Mouse (Mus musculus): ENCODE measurements around the gene Lsamp. TPM values are rescaled to one million over a fixed set of nuclear protein-coding genes. Genes with fewer than 3 reads are reported as not detected.

Lsamp gene
- polyA plus RNA-seq, 1 experiment from 2014 or later = 106 TPM

DNA sequence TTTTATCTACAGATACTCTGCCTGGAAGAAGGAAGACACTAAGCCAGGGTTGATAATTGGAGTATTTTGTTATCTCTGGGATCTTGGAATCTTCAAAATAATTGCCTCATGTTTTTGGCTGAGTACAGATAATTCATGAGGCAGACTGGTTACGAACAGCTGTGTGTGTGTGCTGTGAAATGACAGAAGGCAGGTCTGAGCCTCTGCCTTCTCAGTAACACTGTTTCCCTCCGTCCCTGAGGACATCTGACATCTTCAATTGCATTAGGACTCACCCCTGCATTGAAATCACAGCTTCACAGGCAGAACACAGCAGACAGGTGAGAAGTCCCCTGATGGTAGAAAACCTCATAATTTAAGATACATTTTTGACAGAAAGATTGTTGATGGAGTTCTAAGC is 323.5 kb downstream of the Lsamp start:
- Histone ChIP-seq H3K4me2 (ENCODE audit: low read length) (no peak overlapping the region), H3K4me3 (ENCODE audit: low read depth, low read length) (no peak overlapping the region), H3K36me3 (ENCODE audit: control insufficient read depth, insufficient read depth, low read length) (no peaks in the 10 kb centered on the region), H3K9me3 (replicated peaks; ENCODE audit: control insufficient read depth, low read length, poor library complexity, severe bottlenecking) (no peaks in the 10 kb centered on the region), H3K27me3 (ENCODE audit: control insufficient read depth, insufficient read depth, low read depth, low read length) (no peaks in the 10 kb centered on the region), H3K27ac (ENCODE audit: low read length) (peak overlapping the region; percentile 49; the same call in 1 of the 2 replicates), H3K4me1 (ENCODE audit: control insufficient read depth, insufficient read depth, low read length) (peaks cover 3% of the 10 kb centered on the region), H3K9ac (ENCODE audit: low read depth, low read length) (no peak overlapping the region)
- WGBS = 40% methylated on average over 2 of the region's 2 CpGs
- ATAC-seq = no peak

GRCm38 (mm10) chr16:40316199-40316598 is 332.0 kb downstream of the Lsamp start:
- no peak for ATAC-seq
- Histone ChIP-seq H3K36me3 (ENCODE audit: control insufficient read depth, insufficient read depth, low read length) (no peaks in the 10 kb centered on the region), H3K27ac (ENCODE audit: low read length) (no peak overlapping the region), H3K9me3 (replicated peaks; ENCODE audit: control insufficient read depth, low read length, poor library complexity, severe bottlenecking) (no peaks in the 10 kb centered on the region), H3K9ac (ENCODE audit: low read depth, low read length) (no peak overlapping the region), H3K4me3 (ENCODE audit: low read depth, low read length) (no peak overlapping the region), H3K27me3 (ENCODE audit: control insufficient read depth, insufficient read depth, low read depth, low read length) (no peaks in the 10 kb centered on the region), H3K4me1 (ENCODE audit: control insufficient read depth, insufficient read depth, low read length) (no peaks in the 10 kb centered on the region), H3K4me2 (ENCODE audit: low read length) (no peak overlapping the region)
- WGBS = 92% methylated on average over 2 of the region's 2 CpGs

- H3K27me3 ChIP-seq (ENCODE audit: control insufficient read depth, insufficient read depth, low read depth, low read length) = no peaks in the 10 kb centered on the region
Measured at GRCm38 (mm10) chr16:40324811-40325210, 340.6 kb downstream of the Lsamp start.

GRCm38 (mm10) chr16:40328249-40328820 is 344.2 kb downstream of the Lsamp start:
- H3K4me2 ChIP-seq (ENCODE audit: low read length) = no peak overlapping the region
- no peaks in the 10 kb centered on the region for H3K9me3 ChIP-seq (replicated peaks; ENCODE audit: control insufficient read depth, low read length, poor library complexity, severe bottlenecking)
- no peaks in the 10 kb centered on the region for H3K27me3 ChIP-seq (ENCODE audit: control insufficient read depth, insufficient read depth, low read depth, low read length)
- H3K27ac ChIP-seq (ENCODE audit: low read length) = no peak overlapping the region
- H3K4me3 ChIP-seq (ENCODE audit: low read depth, low read length) = no peak overlapping the region
- 74% methylated on average over 7 of the region's 7 CpGs for WGBS
- H3K9ac ChIP-seq (ENCODE audit: low read depth, low read length) = no peak overlapping the region
- H3K36me3 ChIP-seq (ENCODE audit: control insufficient read depth, insufficient read depth, low read length) = no peaks in the 10 kb centered on the region
- no peak for ATAC-seq
- no peaks in the 10 kb centered on the region for H3K4me1 ChIP-seq (ENCODE audit: control insufficient read depth, insufficient read depth, low read length)

More at GRCm38 (mm10) chr16:40324811-40325210, 340.6 kb downstream of the Lsamp start:
- Histone ChIP-seq H3K4me1 (ENCODE audit: control insufficient read depth, insufficient read depth, low read length) (no peaks in the 10 kb centered on the region), H3K27ac (ENCODE audit: low read length) (no peak overlapping the region), H3K9me3 (replicated peaks; ENCODE audit: control insufficient read depth, low read length, poor library complexity, severe bottlenecking) (no peaks in the 10 kb centered on the region), H3K36me3 (ENCODE audit: control insufficient read depth, insufficient read depth, low read length) (no peaks in the 10 kb centered on the region), H3K9ac (ENCODE audit: low read depth, low read length) (no peak overlapping the region), H3K4me3 (ENCODE audit: low read depth, low read length) (no peak overlapping the region), H3K4me2 (ENCODE audit: low read length) (no peak overlapping the region)
- ATAC-seq = no peak
- WGBS = 92% methylated on average over 3 of the region's 3 CpGs

DNA sequence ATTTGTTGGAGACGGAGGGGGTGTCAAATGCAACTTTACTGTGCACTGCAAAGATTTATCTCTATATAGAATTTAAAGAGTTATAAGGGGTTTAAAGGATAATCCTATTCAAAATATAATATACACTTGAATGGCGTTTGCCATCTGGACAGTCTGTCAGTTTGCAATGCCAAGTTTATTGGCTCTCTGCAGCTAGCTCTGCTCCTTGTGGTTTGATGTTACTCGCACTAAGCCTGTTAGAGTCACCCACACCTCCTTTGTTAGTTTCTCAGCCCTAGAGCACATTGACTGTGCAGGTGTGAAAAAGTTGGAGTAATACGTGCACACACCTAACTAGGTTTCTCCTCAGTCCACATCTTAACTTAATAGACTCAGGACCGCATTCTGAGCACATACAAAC is 385.5 kb downstream of the Lsamp start:
- Histone ChIP-seq H3K9ac (ENCODE audit: low read depth, low read length) (no peak overlapping the region), H3K36me3 (ENCODE audit: control insufficient read depth, insufficient read depth, low read length) (no peaks in the 10 kb centered on the region), H3K27ac (ENCODE audit: low read length) (no peak overlapping the region), H3K4me3 (ENCODE audit: low read depth, low read length) (no peak overlapping the region), H3K9me3 (replicated peaks; ENCODE audit: control insufficient read depth, low read length, poor library complexity, severe bottlenecking) (no peaks in the 10 kb centered on the region), H3K4me2 (ENCODE audit: low read length) (no peak overlapping the region), H3K4me1 (ENCODE audit: control insufficient read depth, insufficient read depth, low read length) (peaks cover 3% of the 10 kb centered on the region; the same call in 1 of the 2 replicates), H3K27me3 (ENCODE audit: control insufficient read depth, insufficient read depth, low read depth, low read length) (no peaks in the 10 kb centered on the region)
- ATAC-seq = no peak
- 74% methylated on average over 5 of the region's 5 CpGs for WGBS

DNA sequence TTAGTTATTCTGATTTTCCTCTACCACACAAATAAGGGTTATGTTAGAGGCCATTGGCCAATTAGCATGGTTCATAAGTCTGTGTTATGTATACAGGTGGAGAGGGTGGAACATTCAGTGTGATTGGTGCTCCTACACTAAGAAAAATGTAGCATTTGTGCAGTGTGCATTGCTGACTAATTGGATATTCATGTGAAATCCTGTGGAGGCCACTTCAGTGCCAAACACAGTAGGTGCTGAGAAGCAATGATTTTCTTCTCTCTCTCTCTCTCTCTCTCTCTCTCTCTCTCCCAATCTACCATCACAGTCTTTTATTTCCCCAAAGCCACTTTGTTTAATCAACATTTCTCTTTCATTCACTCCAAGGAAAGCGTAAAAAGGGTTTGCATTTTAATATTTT is 387.1 kb downstream of the Lsamp start:
- ATAC-seq = no peak
- Histone ChIP-seq H3K4me1 (ENCODE audit: control insufficient read depth, insufficient read depth, low read length) (peaks cover 3% of the 10 kb centered on the region; the same call in 1 of the 2 replicates), H3K9ac (ENCODE audit: low read depth, low read length) (no peak overlapping the region), H3K27ac (ENCODE audit: low read length) (no peak overlapping the region), H3K27me3 (ENCODE audit: control insufficient read depth, insufficient read depth, low read depth, low read length) (no peaks in the 10 kb centered on the region), H3K4me2 (ENCODE audit: low read length) (no peak overlapping the region), H3K4me3 (ENCODE audit: low read depth, low read length) (no peak overlapping the region), H3K9me3 (replicated peaks; ENCODE audit: control insufficient read depth, low read length, poor library complexity, severe bottlenecking) (no peaks in the 10 kb centered on the region), H3K36me3 (ENCODE audit: control insufficient read depth, insufficient read depth, low read length) (no peaks in the 10 kb centered on the region)
- 79% methylated on average over 1 of the region's 1 CpGs for WGBS

DNA sequence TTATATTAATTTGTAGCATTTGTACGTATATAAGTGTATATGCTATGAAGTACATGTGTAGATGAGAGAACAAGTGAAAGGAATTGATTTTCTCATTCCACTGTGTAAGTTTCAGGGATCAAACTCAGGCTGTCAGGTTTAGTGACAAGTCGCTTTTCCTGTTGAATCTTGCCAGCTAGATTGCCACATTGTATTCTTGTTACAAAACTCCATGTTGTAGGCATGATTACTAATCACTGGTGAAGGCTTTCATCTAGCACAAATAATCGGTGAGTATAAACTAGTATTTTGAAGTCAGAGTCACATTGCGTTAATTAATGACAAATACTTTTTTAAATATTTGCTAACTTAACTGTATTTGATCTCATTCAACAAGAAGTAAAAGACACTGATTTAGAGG is 391.2 kb downstream of the Lsamp start:
- Histone ChIP-seq H3K4me3 (ENCODE audit: low read depth, low read length) (no peak overlapping the region), H3K27me3 (ENCODE audit: control insufficient read depth, insufficient read depth, low read depth, low read length) (no peaks in the 10 kb centered on the region), H3K4me1 (ENCODE audit: control insufficient read depth, insufficient read depth, low read length) (peaks cover 3% of the 10 kb centered on the region; the same call in 1 of the 2 replicates), H3K4me2 (ENCODE audit: low read length) (no peak overlapping the region), H3K9me3 (replicated peaks; ENCODE audit: control insufficient read depth, low read length, poor library complexity, severe bottlenecking) (no peaks in the 10 kb centered on the region), H3K27ac (ENCODE audit: low read length) (no peak overlapping the region), H3K9ac (ENCODE audit: low read depth, low read length) (no peak overlapping the region), H3K36me3 (ENCODE audit: control insufficient read depth, insufficient read depth, low read length) (no peaks in the 10 kb centered on the region)
- no peak for ATAC-seq
- 94% methylated on average over 4 of the region's 4 CpGs for WGBS

- H3K9ac ChIP-seq (ENCODE audit: low read depth, low read length) = no peak overlapping the region
- H3K4me2 ChIP-seq (ENCODE audit: low read length) = no peak overlapping the region
- no peak for ATAC-seq
- no peaks in the 10 kb centered on the region for H3K9me3 ChIP-seq (replicated peaks; ENCODE audit: control insufficient read depth, low read length, poor library complexity, severe bottlenecking)
- H3K4me3 ChIP-seq (ENCODE audit: low read depth, low read length) = no peak overlapping the region
- WGBS = 56% methylated on average over 6 of the region's 6 CpGs
- no peaks in the 10 kb centered on the region for H3K36me3 ChIP-seq (ENCODE audit: control insufficient read depth, insufficient read depth, low read length)
- H3K27me3 ChIP-seq (ENCODE audit: control insufficient read depth, insufficient read depth, low read depth, low read length) = no peaks in the 10 kb centered on the region
- no peak overlapping the region for H3K27ac ChIP-seq (ENCODE audit: low read length)
- no peaks in the 10 kb centered on the region for H3K4me1 ChIP-seq (ENCODE audit: control insufficient read depth, insufficient read depth, low read length)
Measured at GRCm38 (mm10) chr16:40377129-40377799, 393.1 kb downstream of the Lsamp start.

DNA sequence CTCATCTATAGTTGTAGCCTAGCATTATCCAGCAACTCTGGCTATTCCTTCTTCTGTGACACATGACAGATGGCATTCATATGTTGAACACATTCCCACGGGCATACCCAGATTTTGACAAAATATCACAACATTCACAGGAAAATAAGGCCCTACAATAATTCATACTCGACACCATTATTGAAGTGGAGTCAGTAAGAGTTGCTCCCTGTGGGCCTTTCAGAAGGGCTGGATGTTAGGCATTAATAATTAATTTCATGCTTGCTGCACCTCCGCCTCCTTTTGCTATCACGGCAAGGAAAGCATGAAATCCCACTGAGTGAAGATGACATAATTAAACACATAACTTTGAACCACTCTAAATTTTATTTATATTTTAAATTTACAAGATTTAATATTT is 407.9 kb downstream of the Lsamp start:
- Histone ChIP-seq H3K27me3 (ENCODE audit: control insufficient read depth, insufficient read depth, low read depth, low read length) (no peaks in the 10 kb centered on the region), H3K9ac (ENCODE audit: low read depth, low read length) (no peak overlapping the region), H3K4me2 (ENCODE audit: low read length) (no peak overlapping the region), H3K27ac (ENCODE audit: low read length) (no peak overlapping the region), H3K4me3 (ENCODE audit: low read depth, low read length) (no peak overlapping the region), H3K36me3 (ENCODE audit: control insufficient read depth, insufficient read depth, low read length) (no peaks in the 10 kb centered on the region), H3K4me1 (ENCODE audit: control insufficient read depth, insufficient read depth, low read length) (no peaks in the 10 kb centered on the region), H3K9me3 (replicated peaks; ENCODE audit: control insufficient read depth, low read length, poor library complexity, severe bottlenecking) (no peaks in the 10 kb centered on the region)
- 34% methylated on average over 4 of the region's 4 CpGs for WGBS
- ATAC-seq = 0 out of 2 replicates have a peak, but pooled peaks have one; percentile 39

Data from midbrain, embryonic 16.5 days (tissue).